Mouse (Mus musculus): ENCODE results near the gene Cep164. TPM values are rescaled to one million over a fixed set of nuclear protein-coding genes. Genes with fewer than 3 reads are reported as not detected.

Gene Cep164
- polyA plus RNA-seq, 1 experiment: 13.4 TPM

DNA sequence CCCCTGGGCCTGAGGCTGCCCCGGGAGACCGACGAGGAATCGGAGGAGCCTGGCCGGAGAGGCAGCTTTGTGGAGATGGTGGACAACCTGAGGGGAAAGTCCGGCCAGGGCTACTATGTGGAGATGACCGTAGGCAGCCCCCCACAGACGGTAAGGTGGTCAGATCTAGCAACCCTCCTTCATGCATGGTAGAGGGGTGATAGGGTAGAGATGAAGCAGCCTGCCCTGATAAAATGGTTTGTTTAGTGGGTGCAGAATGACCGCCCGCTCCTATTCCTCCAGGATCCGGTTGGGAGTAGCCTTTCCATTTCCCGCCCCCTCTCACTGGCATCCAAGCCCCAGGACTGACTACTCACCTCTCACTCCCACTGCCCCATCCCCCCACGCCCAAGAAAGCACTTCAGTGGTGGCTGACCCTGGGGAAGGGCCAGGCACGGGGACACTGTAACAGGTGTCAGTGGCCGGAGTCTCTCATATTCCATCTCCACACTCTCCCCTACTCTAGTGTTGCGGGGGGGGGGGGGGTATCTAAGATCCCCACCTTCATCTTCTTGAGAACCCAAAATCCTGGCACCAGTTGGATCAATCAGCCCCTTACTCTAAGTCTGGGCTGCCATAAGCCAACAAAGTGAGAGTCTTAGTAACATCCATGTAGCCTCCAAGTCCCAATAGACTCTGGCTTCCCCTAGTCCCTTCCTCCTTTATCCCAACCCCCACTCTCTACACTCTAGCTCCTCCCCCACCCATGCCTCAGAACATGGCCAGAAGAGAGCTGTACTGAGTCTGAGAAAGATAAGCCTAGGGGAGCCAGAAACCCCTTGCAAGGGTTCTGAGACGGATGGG lies 10.9 kb upstream of the Cep164 start:
- TF ChIP-seq FLI1 (IDR thresholded peaks at IDR 0.05; ENCODE audit: low read length) (no peak), GATA1 (IDR thresholded peaks at IDR 0.05; ENCODE audit: borderline replicate concordance, low read length) (no peak)
- Histone ChIP-seq H3K36me3 (replicated peaks; ENCODE audit: low read length) (no peaks in the 10 kb centered on the region), H3K4me3 (replicated peaks) (peak overlapping the region; percentile 88), H3K9me3 (no peaks in the 10 kb centered on the region), H3K4me1 (peaks cover 16% of the 10 kb centered on the region; the same call in 1 of the 2 replicates), H3K27me3 (replicated peaks) (peaks cover 81% of the 10 kb centered on the region)

DNA sequence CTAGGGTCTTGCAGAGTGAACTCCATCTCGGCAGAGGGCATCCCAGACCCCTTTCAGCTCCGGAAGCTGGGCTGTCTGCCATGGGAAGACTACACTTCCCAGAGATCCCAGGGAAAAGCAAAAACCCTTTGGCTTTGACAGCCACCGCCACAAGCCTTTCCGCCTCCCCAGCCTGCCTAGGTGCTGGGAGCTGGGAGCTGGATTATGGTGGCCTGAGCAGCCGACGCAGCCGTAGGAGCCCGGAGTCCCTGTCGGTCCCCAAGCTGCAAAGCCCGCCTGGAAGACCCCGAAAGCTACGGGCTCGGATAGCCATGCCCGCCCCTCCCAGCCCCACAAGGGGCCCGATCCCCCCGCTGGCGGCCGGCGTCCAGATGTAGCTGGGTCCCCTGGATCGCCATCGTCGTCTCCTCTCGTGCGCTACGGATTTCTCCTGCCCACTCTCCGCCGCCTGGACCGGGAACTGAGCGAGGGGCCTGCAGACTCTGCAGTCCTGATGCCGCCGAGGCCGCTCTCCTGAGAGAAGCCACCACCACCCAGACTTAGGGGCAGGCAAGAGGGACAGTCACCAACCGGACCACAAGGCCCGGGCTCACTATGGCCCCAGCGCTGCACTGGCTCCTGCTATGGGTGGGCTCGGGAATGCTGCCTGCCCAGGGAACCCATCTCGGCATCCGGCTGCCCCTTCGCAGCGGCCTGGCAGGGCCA lies 10.1 kb upstream of the Cep164 start, which contains the start of gene Bace1:
TSS of gene Bace1 (plus strand) at position 147 of the 705 bp plus-strand sequence.
- Histone ChIP-seq H3K4me1 (peaks cover 16% of the 10 kb centered on the region; the same call in 1 of the 2 replicates), H3K36me3 (replicated peaks; ENCODE audit: low read length) (no peaks in the 10 kb centered on the region), H3K9me3 (peaks cover 1% of the 10 kb centered on the region), H3K27me3 (replicated peaks) (peaks cover 82% of the 10 kb centered on the region), H3K4me3 (replicated peaks) (peak within 1 kb of the TSS; percentile 88)
- TF ChIP-seq FLI1 (IDR thresholded peaks at IDR 0.05; ENCODE audit: low read length): no peak
- TF ChIP-seq GATA1 (IDR thresholded peaks at IDR 0.05; ENCODE audit: borderline replicate concordance, low read length): no peak

DNA sequence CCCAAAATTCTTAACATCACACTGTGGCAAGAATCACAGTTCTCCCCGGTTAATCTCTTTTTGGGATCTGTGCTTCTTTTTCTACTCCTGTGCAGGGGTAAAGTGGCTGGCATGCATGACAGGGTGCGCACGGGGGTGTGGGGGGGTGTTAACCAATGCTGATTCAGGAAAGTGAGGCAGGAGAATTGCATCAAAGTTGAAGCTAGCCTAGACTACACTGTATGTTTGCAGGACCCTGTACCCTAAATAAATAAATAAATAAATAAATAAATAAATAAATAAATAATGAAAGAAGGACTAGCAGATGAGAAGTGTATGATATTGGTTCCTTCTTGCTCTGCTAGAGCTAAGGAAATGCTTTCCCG lies 9.6 kb upstream of the Cep164 start:
- peaks cover 16% of the 10 kb centered on the region; the same call in 1 of the 2 replicates for H3K4me1 ChIP-seq

DNA sequence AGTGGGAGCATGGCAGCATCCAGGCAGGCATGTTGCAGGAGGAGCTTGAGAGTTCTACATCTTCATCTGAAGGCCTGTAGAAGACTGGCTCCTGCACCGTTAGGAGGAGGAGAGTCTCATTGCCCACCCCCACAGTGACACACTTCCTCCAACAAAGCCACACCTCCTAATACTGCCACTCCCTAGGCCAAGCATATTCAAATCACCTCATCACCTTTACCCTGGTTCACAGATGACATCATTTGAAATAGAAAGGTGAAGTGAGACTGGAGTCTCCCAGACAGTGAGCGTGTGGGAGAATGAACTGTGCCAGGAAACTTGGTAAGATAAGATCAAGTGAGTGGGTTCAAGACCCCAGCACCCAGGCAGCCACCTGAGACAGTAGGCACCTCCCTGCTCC lies 5.0 kb upstream of the Cep164 start:
- no peak for TF ChIP-seq GATA1 (IDR thresholded peaks at IDR 0.05; ENCODE audit: borderline replicate concordance, low read length)
- TF ChIP-seq FLI1 (IDR thresholded peaks at IDR 0.05; ENCODE audit: low read length): no peak
- H3K9me3 ChIP-seq: peaks cover 22% of the 10 kb centered on the region

More for the DNA sequence above, 9.6 kb upstream of the Cep164 start:
- H3K27me3 ChIP-seq (replicated peaks): peaks cover 81% of the 10 kb centered on the region
- peaks cover 7% of the 10 kb centered on the region for H3K9me3 ChIP-seq
- no peaks in the 10 kb centered on the region for H3K36me3 ChIP-seq (replicated peaks; ENCODE audit: low read length)
- peak overlapping the region; percentile 88 for H3K4me3 ChIP-seq (replicated peaks)
- TF ChIP-seq GATA1 (IDR thresholded peaks at IDR 0.05; ENCODE audit: borderline replicate concordance, low read length) (no peak), FLI1 (IDR thresholded peaks at IDR 0.05; ENCODE audit: low read length) (no peak)

DNA sequence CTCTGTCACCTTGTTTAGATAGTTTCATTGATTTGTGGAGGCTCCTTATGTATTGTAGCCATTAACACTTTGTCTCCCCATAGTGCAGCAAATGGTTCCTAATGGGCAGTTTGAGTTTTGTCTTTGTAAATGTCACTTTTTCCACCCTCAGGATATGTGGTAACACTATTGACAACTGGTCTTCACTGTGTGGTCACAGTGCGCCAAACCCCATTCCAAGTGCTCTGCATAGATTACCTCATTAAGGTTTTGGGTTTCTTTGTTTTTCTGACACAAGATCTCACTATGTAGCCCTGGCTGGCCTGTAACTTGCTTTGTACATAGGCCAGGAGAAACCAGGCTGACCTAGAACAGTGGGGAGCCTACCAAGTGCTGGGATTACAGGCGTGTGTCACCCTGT lies 4.4 kb upstream of the Cep164 start:
- TF ChIP-seq GATA1 (IDR thresholded peaks at IDR 0.05; ENCODE audit: borderline replicate concordance, low read length) (no peak), FLI1 (IDR thresholded peaks at IDR 0.05; ENCODE audit: low read length) (no peak)
- Histone ChIP-seq H3K9me3 (peaks cover 22% of the 10 kb centered on the region), H3K4me1 (peaks cover 11% of the 10 kb centered on the region), H3K36me3 (replicated peaks; ENCODE audit: low read length) (no peaks in the 10 kb centered on the region), H3K4me3 (replicated peaks) (no peak overlapping the region), H3K27me3 (replicated peaks) (peaks cover 58% of the 10 kb centered on the region)

More for the DNA sequence above, 5.0 kb upstream of the Cep164 start:
- Histone ChIP-seq H3K27me3 (replicated peaks) (peaks cover 57% of the 10 kb centered on the region), H3K4me3 (replicated peaks) (no peak overlapping the region), H3K36me3 (replicated peaks; ENCODE audit: low read length) (no peaks in the 10 kb centered on the region), H3K4me1 (peaks cover 7% of the 10 kb centered on the region)

DNA sequence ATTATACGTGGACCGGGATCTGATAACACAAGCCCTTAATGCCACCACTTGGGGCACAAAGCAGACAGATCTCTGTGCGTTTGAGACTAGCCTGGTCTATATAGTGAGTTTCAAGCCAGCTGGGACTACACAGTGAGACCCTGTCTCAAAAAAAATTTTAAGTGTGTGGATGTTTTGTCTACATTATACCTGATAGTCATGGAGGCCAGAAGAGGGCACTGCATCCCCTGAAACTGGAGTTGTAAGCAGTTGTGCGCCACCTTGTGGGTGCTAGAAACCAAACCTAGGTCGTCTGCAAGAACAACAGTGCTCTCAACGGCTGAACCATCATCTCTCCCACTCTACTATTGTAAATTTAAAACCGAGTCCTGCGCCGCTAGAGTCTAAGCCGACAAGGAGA lies 616 bp upstream of the Cep164 start:
- Histone ChIP-seq H3K36me3 (replicated peaks; ENCODE audit: low read length) (no peaks in the 10 kb centered on the region), H3K27me3 (replicated peaks) (peaks cover 72% of the 10 kb centered on the region), H3K4me1 (peaks cover 14% of the 10 kb centered on the region), H3K4me3 (replicated peaks) (peak overlapping the region; percentile 66), H3K9me3 (peaks cover 22% of the 10 kb centered on the region)
- TF ChIP-seq GATA1 (IDR thresholded peaks at IDR 0.05; ENCODE audit: borderline replicate concordance, low read length) (no peak), FLI1 (IDR thresholded peaks at IDR 0.05; ENCODE audit: low read length) (no peak)

DNA sequence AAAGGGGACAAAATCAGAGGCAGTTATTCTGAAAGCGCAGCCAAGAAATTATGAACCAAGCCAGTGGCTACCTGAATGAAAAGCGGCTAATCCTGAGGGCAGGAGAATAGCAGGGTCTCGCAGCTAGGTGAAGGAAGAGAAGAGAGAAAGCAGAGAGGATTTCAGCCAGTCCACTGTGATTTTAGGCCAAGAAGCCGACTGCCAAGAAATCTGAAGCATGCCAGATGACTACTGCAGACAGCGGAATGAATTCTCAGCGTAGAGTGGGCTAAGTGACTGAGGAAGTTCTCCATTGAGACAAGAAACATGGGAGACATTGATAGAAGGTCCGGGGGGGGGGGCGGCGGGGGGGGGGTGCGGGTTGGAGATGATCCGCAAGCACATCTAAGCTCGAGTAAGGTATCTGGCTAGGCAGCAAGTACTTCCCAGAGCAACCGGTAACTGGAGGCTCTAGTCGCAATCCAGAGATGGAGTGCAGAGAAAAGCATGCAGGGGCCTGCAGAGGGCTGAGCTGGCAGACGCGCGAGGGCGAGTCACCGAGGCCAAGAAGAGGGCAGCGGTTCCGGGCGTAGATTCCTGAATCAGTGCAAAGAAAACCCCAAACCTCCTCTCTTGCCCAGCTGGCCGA lies 714 bp downstream of the Cep164 start:
- H3K27me3 ChIP-seq (replicated peaks): peaks cover 71% of the 10 kb centered on the region
- H3K4me3 ChIP-seq (replicated peaks): peak overlapping the region; percentile 91
- no peaks in the 10 kb centered on the region for H3K36me3 ChIP-seq (replicated peaks; ENCODE audit: low read length)
- H3K9me3 ChIP-seq: peaks cover 22% of the 10 kb centered on the region
- TF ChIP-seq FLI1 (IDR thresholded peaks at IDR 0.05; ENCODE audit: low read length): no peak
- TF ChIP-seq GATA1 (IDR thresholded peaks at IDR 0.05; ENCODE audit: borderline replicate concordance, low read length): no peak
- peaks cover 14% of the 10 kb centered on the region for H3K4me1 ChIP-seq

DNA sequence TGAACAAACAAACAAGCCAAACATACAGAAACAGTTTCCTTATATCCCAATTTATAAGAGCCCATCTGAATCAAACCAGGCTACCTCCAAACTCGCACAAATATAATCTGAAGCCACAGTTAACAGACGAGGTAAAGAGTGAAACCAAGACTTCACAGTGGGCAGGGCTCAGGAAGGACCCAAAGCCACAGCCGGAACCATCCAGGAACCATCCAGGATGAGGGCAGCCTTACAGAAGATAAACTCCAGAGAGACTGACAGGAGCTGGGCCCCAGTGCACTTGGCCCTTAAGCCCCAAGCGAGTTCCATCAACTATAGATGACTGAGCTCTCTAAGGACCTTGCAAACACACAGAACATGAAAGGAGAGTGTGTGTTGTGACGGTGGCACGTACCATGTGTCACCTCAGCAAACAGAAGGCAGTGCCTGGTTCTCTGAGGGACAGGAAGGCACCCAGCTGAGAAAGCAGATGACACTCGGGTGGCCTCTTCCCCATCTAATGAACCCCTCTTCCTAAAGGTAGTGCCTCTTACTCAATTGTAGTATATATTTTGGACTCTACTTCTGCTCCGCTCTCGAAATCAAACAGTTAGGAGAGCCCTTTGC lies 10.0 kb downstream of the Cep164 start:
- H3K36me3 ChIP-seq (replicated peaks; ENCODE audit: low read length): no peaks in the 10 kb centered on the region
- H3K4me1 ChIP-seq: peaks cover 18% of the 10 kb centered on the region
- peak overlapping the region; percentile 73 for H3K4me3 ChIP-seq (replicated peaks)
- H3K9me3 ChIP-seq: peaks cover 26% of the 10 kb centered on the region
- TF ChIP-seq GATA1 (IDR thresholded peaks at IDR 0.05; ENCODE audit: borderline replicate concordance, low read length) (no peak), FLI1 (IDR thresholded peaks at IDR 0.05; ENCODE audit: low read length) (no peak)
- H3K27me3 ChIP-seq (replicated peaks): peaks cover 95% of the 10 kb centered on the region

DNA sequence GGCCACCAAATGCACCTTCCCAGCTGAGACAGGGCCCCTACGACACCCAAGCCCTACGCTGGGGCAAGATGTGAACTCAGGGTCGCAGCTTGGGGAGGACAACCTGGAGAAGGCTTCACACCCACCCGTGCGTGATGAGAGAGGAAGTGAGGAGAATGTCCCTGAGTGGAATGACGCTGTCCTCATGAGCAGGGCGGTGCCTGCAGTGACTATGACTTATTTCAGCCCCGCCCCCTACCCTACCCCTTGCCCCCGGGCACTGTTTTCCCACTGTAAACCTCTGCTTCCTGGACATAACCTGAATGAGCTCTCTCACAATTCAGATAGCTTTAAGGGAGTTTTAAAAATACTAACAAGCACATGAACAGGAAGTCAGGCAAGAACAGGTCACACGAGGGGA lies 13.0 kb downstream of the Cep164 start:
- TF ChIP-seq GATA1 (IDR thresholded peaks at IDR 0.05; ENCODE audit: borderline replicate concordance, low read length) (no peak), FLI1 (IDR thresholded peaks at IDR 0.05; ENCODE audit: low read length) (no peak)
- Histone ChIP-seq H3K4me3 (replicated peaks) (no peak overlapping the region), H3K27me3 (replicated peaks) (peaks cover 90% of the 10 kb centered on the region), H3K4me1 (peaks cover 18% of the 10 kb centered on the region), H3K9me3 (peaks cover 16% of the 10 kb centered on the region), H3K36me3 (replicated peaks; ENCODE audit: low read length) (no peaks in the 10 kb centered on the region)
